Mouse (Mus musculus): ENCODE data around the gene Celf2. TPM values are rescaled to one million over a fixed set of nuclear protein-coding genes. Genes with fewer than 3 reads are reported as not detected.

Gene Celf2
- total and polyA plus RNA-seq, 2 experiments from 2014 or later, result 185 to 205 TPM

DNA sequence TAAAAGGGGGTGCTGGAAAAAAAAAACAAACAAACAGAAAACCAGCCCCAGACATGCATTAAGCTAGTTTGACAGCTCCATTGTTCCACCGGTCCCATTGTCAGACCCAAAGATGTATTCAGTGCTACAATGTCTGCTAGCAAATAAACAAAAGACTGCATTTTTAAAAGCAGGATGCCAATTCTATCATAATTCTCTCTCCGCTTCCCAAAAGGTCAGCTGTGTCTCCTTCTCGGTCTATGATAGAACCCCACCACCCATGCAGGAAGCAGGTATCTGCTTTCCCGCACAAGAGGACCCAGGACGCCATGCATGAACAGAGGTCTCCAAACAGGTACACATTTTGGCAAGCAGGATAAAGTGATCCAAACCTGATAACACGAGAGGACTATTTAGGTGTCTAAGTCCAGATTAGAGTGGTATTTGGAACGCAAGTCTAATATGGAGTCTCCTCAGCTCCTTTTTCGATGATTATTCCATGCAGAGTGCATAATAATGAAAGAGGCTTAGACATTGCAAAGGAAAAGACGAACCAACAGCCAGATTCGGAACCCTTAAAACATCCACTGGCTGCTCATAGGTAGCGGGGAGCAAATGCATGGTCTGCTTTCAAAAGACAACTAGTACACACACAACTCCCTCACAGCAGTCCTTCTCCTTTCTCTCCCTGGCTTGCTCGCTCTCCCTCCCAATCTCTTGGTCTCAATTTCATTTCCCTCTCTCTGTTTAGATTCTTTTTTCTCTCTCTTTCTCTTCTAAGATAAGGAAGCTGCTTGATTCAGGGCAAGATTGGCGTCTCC lies 625.2 kb downstream of the Celf2 start:
- no peak for TF ChIP-seq CTCF (IDR thresholded peaks at IDR 0.05; ENCODE audit: low read depth)
- WGBS, result 6% methylated on average over 13 of the region's 13 CpGs

DNA sequence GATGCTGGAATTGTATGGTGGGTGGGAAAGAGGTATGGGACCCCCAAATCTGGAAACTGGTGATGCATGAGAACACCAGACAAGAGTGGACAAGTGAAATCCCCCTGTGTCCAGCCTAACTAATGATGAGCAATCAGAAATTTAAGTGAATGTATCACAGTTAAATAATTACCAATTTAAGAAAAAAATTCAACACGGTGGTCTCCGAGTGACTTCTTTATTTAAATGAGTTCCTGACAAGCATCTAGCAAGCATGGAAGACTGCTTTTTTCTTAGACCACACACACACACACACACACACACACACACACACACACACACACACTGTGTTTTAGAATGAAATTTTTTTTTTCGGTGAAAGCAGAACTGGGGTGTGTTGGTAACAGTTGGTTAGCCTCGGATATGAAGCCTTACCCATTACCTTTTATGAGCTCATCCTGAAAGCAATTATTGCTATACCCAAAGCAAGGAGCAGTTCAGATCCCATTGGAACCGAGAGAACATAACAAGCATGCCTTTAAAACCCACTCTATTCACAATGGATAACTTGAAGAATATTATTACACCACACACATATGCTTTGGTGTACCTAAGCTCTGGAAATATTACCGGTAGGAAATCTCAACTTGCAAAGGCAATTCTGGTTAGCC lies 627.0 kb downstream of the Celf2 start:
- WGBS, result 16% methylated on average over 6 of the region's 6 CpGs
- peak overlapping the region; percentile 59 for H3K4me3 ChIP-seq (ENCODE audit: low read depth, low read length)
- H3K9ac ChIP-seq, result peak overlapping the region; percentile 83
- ATAC-seq, result peak; percentile 47
- H3K4me1 ChIP-seq (ENCODE audit: insufficient read depth), result peaks cover 7% of the 10 kb centered on the region; the same call in 1 of the 2 replicates
- no peak for TF ChIP-seq CTCF (IDR thresholded peaks at IDR 0.05; ENCODE audit: low read depth)
- H3K9me3 ChIP-seq (ENCODE audit: low read length), result no peaks in the 10 kb centered on the region
- peak overlapping the region; percentile 96 for H3K27ac ChIP-seq (ENCODE audit: low read depth, low read length)
- peak overlapping the region; percentile 68 for H3K4me2 ChIP-seq (ENCODE audit: low read depth)
- peak; percentile 78 for DNase-seq
- no peaks in the 10 kb centered on the region for H3K27me3 ChIP-seq (ENCODE audit: insufficient read depth, low read length)
- H3K36me3 ChIP-seq (ENCODE audit: insufficient read depth), result no peaks in the 10 kb centered on the region

More for the DNA sequence above, 625.2 kb downstream of the Celf2 start:
- ATAC-seq (peak; percentile 61), DNase-seq (peak; percentile 83)
- peak overlapping the region; percentile 76 for H3K4me3 ChIP-seq (ENCODE audit: low read depth, low read length)
- peaks cover 3% of the 10 kb centered on the region; the same call in 1 of the 2 replicates for H3K4me1 ChIP-seq (ENCODE audit: insufficient read depth)
- peak overlapping the region; percentile 54 for H3K4me2 ChIP-seq (ENCODE audit: low read depth)
- H3K9ac ChIP-seq, result peak overlapping the region; percentile 99
- H3K36me3 ChIP-seq (ENCODE audit: insufficient read depth), result no peaks in the 10 kb centered on the region
- no peaks in the 10 kb centered on the region for H3K9me3 ChIP-seq (ENCODE audit: low read length)
- peak overlapping the region; percentile 99 for H3K27ac ChIP-seq (ENCODE audit: low read depth, low read length)
- H3K27me3 ChIP-seq (ENCODE audit: insufficient read depth, low read length), result no peaks in the 10 kb centered on the region

DNA sequence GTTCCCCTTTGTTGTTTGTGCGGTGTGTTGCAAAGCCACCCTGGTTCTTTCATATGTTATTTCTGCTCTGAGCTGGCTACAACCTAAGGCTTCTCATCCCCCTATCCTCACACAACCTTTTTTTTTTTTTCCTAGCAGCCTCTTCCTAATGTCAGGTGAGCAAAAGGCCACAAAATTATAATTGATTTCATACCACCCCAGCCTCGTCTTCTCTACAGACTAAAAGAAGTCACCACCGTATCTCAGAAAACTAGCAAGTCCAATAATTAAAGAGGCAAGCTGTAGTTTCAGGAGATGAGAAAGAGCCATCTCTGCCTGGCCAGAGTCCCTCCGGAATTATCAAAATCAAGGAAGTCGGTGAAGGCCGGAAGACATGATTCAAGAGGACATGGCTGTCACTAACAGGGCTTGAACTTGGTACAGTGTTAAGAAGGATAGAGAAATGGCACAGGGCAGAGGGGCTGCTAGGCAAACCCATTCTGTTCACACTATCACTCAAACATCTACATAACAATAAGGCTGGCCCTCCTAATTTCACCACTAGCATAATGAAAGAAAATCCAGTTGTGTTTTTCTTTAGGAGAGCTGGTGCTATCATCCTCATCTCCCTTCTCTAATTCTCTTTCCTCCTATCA lies 628.3 kb downstream of the Celf2 start:
- Histone ChIP-seq H3K4me2 (ENCODE audit: low read depth) (peak overlapping the region; percentile 68), H3K9me3 (ENCODE audit: low read length) (no peaks in the 10 kb centered on the region), H3K27me3 (ENCODE audit: insufficient read depth, low read length) (no peaks in the 10 kb centered on the region), H3K27ac (ENCODE audit: low read depth, low read length) (peak overlapping the region; percentile 96), H3K9ac (peak overlapping the region; percentile 83), H3K4me1 (ENCODE audit: insufficient read depth) (peaks cover 16% of the 10 kb centered on the region), H3K4me3 (ENCODE audit: low read depth, low read length) (peak overlapping the region; percentile 59), H3K36me3 (ENCODE audit: insufficient read depth) (no peaks in the 10 kb centered on the region)
- DNase-seq (peak; percentile 70), ATAC-seq (no peak)
- 29% methylated on average over 6 of the region's 6 CpGs for WGBS
- no peak for TF ChIP-seq CTCF (IDR thresholded peaks at IDR 0.05; ENCODE audit: low read depth)

DNA sequence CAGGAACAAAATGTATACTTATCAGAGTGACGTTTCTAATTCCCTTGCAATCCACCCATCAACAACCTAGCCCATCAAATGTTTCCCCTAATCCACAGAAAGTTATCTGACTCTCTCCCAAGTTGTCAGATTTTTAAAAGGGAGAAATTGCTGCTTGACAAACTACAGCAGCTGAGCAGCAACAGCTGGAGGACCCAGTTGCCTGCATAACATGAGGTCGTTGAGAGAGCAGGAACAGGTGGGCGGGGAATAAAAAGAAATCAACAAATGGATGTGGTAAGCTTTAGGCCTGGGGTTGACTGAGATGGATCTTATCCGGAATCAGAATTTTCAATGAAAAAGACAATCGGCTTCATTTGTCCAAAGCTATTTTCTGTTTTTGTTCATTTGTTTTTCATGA lies 632.3 kb downstream of the Celf2 start:
- Histone ChIP-seq H3K4me1 (ENCODE audit: insufficient read depth) (peaks cover 24% of the 10 kb centered on the region), H3K27me3 (ENCODE audit: insufficient read depth, low read length) (no peaks in the 10 kb centered on the region), H3K4me2 (ENCODE audit: low read depth) (peak overlapping the region; percentile 58), H3K36me3 (ENCODE audit: insufficient read depth) (no peaks in the 10 kb centered on the region), H3K4me3 (ENCODE audit: low read depth, low read length) (no peak overlapping the region), H3K27ac (ENCODE audit: low read depth, low read length) (peak overlapping the region; percentile 100), H3K9me3 (ENCODE audit: low read length) (no peaks in the 10 kb centered on the region), H3K9ac (0 out of 2 replicates have a peak overlapping the region, but pooled peaks have one; percentile 38)
- 51% methylated on average over 5 of the region's 5 CpGs for WGBS
- DNase-seq, result no peak
- no peak for TF ChIP-seq CTCF (IDR thresholded peaks at IDR 0.05; ENCODE audit: low read depth)
- ATAC-seq, result no peak

DNA sequence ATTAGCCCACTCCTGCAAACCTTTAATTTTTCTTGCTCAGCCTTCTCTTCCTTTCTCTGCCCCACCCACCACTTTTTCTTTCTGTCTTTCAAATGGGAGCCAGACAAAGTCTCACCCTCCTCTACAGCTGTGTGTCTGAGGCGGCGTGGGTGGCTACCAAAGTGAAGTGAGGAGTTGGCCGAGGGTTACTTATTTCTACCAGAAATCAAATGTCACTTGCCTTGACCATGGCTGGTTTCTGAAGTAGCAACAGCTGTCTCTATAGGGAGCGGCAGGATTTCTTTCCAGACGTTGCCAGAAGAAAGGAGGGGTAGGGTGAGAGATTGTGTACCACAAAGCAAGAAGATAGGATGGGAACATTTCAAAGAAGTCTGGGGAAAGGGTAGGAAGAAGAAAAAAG lies 632.8 kb downstream of the Celf2 start:
- Histone ChIP-seq H3K4me3 (ENCODE audit: low read depth, low read length) (peak overlapping the region; percentile 14), H3K9ac (peak overlapping the region; percentile 38)

DNA sequence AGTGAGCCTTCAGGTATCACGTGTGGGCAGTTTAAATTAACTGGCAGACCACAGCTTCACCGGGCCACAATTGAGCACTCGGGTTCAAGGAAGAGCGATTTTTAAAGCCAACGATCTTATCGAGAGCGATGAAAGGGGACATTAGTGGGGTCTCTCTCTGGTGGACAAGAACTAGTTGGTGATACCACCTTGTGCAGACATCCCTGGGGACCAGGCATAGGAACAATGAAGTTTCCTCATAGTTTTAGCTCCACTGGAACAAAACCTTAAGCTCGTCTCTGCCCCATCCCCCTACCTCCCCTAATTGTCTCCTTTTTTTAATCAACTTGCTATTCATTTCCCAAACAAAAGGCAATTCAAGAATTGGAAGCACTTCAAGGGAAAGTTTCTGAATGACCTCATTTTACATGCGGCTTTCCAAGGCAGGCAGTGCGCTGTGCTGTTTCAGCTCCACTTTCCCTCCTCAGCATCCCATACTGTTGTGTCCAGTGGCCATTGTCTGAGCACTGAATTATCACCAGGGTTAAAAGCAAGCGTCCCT lies 634.2 kb downstream of the Celf2 start:
- Histone ChIP-seq H3K9ac (peak overlapping the region; percentile 60), H3K27ac (ENCODE audit: low read depth, low read length) (peak overlapping the region; percentile 100), H3K36me3 (ENCODE audit: insufficient read depth) (no peaks in the 10 kb centered on the region), H3K9me3 (ENCODE audit: low read length) (no peaks in the 10 kb centered on the region), H3K4me2 (ENCODE audit: low read depth) (peak overlapping the region; percentile 58), H3K4me1 (ENCODE audit: insufficient read depth) (peaks cover 24% of the 10 kb centered on the region), H3K27me3 (ENCODE audit: insufficient read depth, low read length) (no peaks in the 10 kb centered on the region), H3K4me3 (ENCODE audit: low read depth, low read length) (peak overlapping the region; percentile 29)
- peak; percentile 26; the same call in 1 of the 2 replicates for ATAC-seq
- no peak for TF ChIP-seq CTCF (IDR thresholded peaks at IDR 0.05; ENCODE audit: low read depth)
- WGBS, result 8% methylated on average over 11 of the region's 11 CpGs
- peak; percentile 79 for DNase-seq

More for the DNA sequence above, 632.8 kb downstream of the Celf2 start:
- Histone ChIP-seq H3K9me3 (ENCODE audit: low read length) (no peaks in the 10 kb centered on the region), H3K4me1 (ENCODE audit: insufficient read depth) (peaks cover 24% of the 10 kb centered on the region), H3K27me3 (ENCODE audit: insufficient read depth, low read length) (no peaks in the 10 kb centered on the region), H3K4me2 (ENCODE audit: low read depth) (peak overlapping the region; percentile 58), H3K36me3 (ENCODE audit: insufficient read depth) (no peaks in the 10 kb centered on the region), H3K27ac (ENCODE audit: low read depth, low read length) (peak overlapping the region; percentile 100)
- ATAC-seq, result no peak
- DNase-seq, result peak; percentile 47
- WGBS, result 19% methylated on average over 5 of the region's 5 CpGs
- TF ChIP-seq CTCF (IDR thresholded peaks at IDR 0.05; ENCODE audit: low read depth), result no peak
